Mouse (Mus musculus): ENCODE results near the gene Ldlr.
"Not testable (repeated sequence)": the region's sequence is repeated elsewhere in the genome, so short reads cannot be mapped to it uniquely, and the experiment has no call there.

Gene Ldlr

GRCm38 (mm10) chr9:21792644-21793043 lies 69.4 kb downstream of the Ldlr start:
- peak; percentile 56 for DNase-seq (ENCODE audit: low read depth)

DNA sequence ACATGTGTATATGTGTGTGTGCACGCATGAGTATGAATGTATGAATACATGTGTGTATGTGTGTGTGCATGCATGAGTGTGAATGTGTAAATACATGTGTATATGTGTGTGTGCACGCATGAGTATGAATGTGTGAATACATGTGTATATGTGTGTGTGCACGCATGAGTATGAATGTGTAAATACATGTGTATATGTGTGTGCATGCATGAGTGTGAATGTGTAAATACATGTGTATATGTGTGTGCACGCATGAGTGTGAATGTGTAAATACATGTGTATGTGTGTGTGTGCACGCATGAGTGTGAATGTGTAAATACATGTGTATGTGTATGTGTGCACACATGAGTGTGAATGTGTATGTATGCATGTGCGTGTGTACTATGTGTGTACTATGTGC lies 70.2 kb downstream of the Ldlr start:
- DNase-seq (ENCODE audit: low read depth), result not testable (repeated sequence)

GRCm38 (mm10) chr9:21794344-21794834 lies 71.1 kb downstream of the Ldlr start:
- DNase-seq (ENCODE audit: low read depth), result no peak

DNA sequence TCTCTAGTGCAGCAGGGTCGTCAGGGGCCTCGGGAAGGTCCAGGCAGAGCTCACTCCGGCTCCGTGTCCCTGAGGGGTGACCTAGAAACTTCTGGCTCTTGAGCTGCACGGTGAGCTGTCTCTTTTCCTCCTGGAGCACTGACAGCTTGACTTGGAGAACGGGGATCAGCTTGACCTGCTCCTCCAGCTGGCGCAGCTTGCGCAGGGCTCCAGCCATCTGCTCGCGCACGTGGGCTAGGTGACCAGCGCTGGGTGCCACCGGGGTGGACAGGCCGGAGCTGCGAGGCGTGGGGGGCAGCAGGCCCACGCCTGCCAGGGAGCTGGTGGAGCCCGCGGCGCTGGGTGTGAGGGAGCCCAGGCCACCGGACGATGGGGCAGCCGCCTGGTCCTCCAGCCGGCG lies 71.6 kb downstream of the Ldlr start:
- DNase-seq (ENCODE audit: low read depth), result no peak

DNA sequence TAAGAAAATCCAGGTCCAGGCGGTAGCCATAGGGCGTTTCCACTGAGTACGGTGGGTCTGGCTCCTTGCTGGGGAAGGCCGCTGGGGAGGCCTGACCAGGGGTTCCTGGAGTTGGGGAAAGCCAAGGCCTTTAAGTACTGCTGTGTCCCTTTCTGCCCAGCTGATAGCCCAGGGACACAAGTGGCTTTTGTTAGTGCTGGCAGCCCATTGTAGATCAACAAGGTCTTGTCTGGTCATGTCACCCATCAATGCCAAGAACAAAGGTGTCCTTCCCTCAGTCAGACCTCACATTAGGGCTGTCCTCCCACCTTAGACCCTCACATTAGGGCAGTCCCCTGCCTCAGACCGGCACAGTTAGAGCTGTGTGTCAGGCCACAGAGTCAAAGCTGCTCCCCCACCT lies 72.3 kb downstream of the Ldlr start:
- DNase-seq (ENCODE audit: low read depth), result no peak

GRCm38 (mm10) chr9:21796259-21796658 lies 73.0 kb downstream of the Ldlr start:
- DNase-seq (ENCODE audit: low read depth), result no peak

- DNase-seq (ENCODE audit: low read depth), result no peak
Measured at GRCm38 (mm10) chr9:21796919-21797318, 73.6 kb downstream of the Ldlr start.

DNA sequence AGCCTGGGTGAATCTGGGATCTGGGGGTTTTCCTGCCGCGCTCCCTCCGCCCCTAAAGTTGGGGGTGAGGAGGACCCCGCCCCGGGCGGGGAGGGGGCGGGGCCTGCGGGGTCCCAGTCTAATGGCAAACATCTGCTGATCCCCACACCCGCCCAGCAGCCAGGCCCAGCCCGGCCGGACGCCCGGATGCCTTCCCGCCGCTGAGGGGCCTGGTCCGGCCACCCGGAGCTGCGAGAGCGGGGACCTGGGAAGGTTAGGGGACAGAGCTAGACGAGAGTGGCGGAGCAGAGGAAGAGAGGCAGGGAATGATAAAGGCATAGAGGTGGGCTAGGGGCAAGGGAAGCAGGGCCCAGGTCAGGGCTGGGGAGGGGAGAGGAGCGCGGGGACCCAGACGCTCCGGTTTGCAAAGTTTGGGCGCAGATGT lies 74.7 kb downstream of the Ldlr start:
- DNase-seq (ENCODE audit: low read depth), result peak; percentile 80

- peak; percentile 85 for DNase-seq (ENCODE audit: low read depth)
Measured at GRCm38 (mm10) chr9:21798345-21799009, 75.2 kb downstream of the Ldlr start, which contains the start of gene Kank2. Gene Kank2, minus strand, starts transcription at chr9:21798744.

- no peak for DNase-seq (ENCODE audit: low read depth)
Measured at GRCm38 (mm10) chr9:21799010-21799350, 75.7 kb downstream of the Ldlr start.
